Mouse (Mus musculus): ENCODE data around the gene Ccdc69.

- TF ChIP-seq MXI1 (IDR thresholded peaks at IDR 0.05; ENCODE audit: low read depth, low read length) = no peak
- TF ChIP-seq CTCF (IDR thresholded peaks at IDR 0.05 in 2 of 3, conservative IDR thresholded peaks at IDR 0.05 in 1 of 3; ENCODE audit: control insufficient read depth in 1 of 3, insufficient read depth in 1 of 3, low read depth in 2 of 3, low read length in 3 of 3, poor library complexity in 1 of 3, severe bottlenecking in 1 of 3) = no peak
- TF ChIP-seq RAD21 (IDR thresholded peaks at IDR 0.05; ENCODE audit: low read depth, low read length) = no peak
- no peak for TF ChIP-seq TAL1 (IDR thresholded peaks at IDR 0.05; ENCODE audit: low read length)
- TF ChIP-seq MYB (IDR thresholded peaks at IDR 0.05; ENCODE audit: low read depth, low read length) = no peak
- no peak for TF ChIP-seq POLR2A (IDR thresholded peaks at IDR 0.05; ENCODE audit: control insufficient read depth in 1 of 2, insufficient read depth in 1 of 2, low read depth in 1 of 2, low read length in 2 of 2, poor library complexity in 1 of 2)
- TF ChIP-seq GABPA (IDR thresholded peaks at IDR 0.05; ENCODE audit: low read depth, low read length) = no peak
- no peak for TF ChIP-seq CHD2 (IDR thresholded peaks at IDR 0.05; ENCODE audit: low read length)
- TF ChIP-seq CHD1 (IDR thresholded peaks at IDR 0.05; ENCODE audit: low read depth, low read length) = no peak
- no peak for TF ChIP-seq ZNF384 (IDR thresholded peaks at IDR 0.05; ENCODE audit: low read depth, low read length)
Observed at GRCm38 (mm10) chr11:55081206-55081605, 3.3 kb upstream of the Ccdc69 start.

Data from MEL (cell line).